Mouse (Mus musculus): Measurements from ENCODE around the gene Kpna1.
"Not testable (repeated sequence)": the region's sequence is repeated elsewhere in the genome, so short reads cannot be mapped to it uniquely, and the experiment has no call there.

Gene Kpna1

GRCm38 (mm10) chr16:35987930-35988329, 9.4 kb downstream of the Kpna1 start:
- no peak for DNase-seq (ENCODE audit: low read depth in 2 of 2, low spot score in 2 of 2)

DNA sequence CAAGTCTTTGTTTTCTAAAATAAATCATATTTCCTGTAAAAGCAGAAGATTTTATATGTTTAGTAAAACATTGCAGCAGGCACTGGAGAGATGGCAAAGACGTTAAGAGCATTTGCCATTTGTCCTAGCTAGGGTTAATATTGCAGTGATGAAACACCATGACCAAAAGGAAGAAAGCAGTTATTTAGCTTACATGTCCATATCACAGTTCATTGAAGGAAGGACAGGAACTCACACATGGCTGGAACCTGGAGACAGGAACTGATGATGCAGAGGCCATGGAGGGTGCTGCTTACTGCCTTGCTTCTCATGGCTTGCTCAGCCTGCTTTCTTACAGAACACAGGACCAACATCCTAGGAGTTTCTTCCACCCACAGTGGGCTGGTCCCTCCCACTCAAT, 13.8 kb downstream of the Kpna1 start:
- DNase-seq (ENCODE audit: low read depth in 2 of 2, low spot score in 2 of 2): no peak

GRCm38 (mm10) chr16:35993316-35993715, 14.8 kb downstream of the Kpna1 start:
- DNase-seq (ENCODE audit: low read depth in 2 of 2, low spot score in 2 of 2): no peak

DNA sequence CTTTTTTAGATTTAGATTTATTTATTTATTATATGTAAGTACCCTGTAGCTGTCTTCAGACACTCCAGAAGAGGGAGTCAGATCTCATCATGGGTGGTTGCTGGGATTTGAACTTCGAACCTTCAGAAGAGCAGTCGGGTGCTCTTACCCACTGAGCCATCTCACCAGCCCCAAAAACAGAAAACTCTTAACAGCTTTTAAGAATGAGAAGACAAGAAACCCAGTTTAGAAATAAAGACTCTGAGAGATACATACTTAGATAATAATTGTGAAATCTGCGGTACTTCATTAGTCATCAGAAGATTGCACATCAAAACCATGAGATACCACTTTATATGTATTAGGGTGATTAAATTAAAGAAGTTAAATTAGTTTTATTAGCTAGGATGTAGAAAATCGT, 20.3 kb downstream of the Kpna1 start:
- not testable (repeated sequence) for DNase-seq (ENCODE audit: low read depth in 2 of 2, low spot score in 2 of 2)

DNA sequence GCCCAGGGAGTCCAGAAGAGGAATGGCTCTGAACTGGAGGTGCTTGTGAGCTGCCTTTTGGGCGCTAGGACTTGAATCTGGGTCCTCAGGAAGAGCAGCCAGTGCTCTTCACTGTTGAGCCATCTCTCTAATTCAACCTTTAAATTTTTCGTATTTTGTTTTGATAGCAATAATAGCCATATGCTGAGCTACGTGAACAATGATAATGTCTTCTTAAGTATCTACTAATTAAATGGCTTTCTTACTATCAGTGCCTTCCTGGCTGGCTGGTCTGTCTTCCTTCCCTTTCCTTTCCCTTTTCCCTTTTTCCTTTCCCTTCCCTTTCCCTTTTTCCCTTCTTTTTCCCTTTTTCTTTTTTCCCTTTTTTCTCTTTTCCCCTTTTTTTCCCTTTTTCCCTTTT, 29.8 kb downstream of the Kpna1 start:
- no peak for DNase-seq (ENCODE audit: low read depth in 2 of 2, low spot score in 2 of 2)

DNA sequence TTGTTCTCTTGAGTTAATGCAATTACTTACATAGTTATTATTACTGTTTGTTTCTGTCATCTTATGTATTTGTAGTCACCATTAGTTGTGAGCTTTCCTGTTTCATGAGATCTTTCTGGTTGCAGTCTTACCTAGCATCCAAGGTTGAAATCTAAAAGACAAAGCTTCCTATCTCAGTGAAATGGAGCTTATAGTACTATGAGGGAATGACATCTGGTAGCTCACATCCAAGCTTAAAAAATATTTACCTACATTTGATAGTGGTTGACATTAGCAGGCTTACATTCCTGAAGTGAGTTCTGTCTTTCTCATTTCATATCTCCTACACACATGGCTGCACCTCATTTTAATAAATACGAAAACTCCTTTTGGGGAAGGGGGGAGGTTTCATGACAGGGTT, 37.8 kb downstream of the Kpna1 start:
- no peak for DNase-seq (ENCODE audit: low read depth in 2 of 2, low spot score in 2 of 2)

DNA sequence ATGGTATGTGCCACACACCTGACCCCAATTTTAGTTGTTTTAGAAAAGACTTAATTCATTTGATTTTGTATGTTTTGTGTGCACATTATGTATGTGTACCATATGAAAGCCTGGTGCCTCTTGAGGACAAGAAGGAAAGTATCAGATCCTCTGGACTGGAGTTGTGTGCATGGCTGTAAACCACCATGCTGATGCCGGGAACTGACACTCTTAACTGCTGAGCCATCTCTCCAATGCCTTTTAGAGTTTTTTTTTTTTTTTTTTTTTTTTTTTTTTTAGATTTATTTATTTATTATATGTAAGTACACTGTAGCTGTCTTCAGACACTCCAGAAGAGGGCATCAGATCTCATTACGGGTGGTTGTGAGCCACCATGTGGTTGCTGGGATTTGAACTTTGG, 49.6 kb downstream of the Kpna1 start:
- not testable (repeated sequence) for DNase-seq (ENCODE audit: low read depth in 2 of 2, low spot score in 2 of 2)

- peak; percentile 84 to 87 for DNase-seq (ENCODE audit: low read depth in 2 of 2, low spot score in 2 of 2)
These were observed 62.4 kb downstream of the Kpna1 start, which contains the start of gene Wdr5b for GRCm38 (mm10) chr16:36040640-36041624. Gene Wdr5b, plus strand, starts transcription at chr16:36041190.

DNA sequence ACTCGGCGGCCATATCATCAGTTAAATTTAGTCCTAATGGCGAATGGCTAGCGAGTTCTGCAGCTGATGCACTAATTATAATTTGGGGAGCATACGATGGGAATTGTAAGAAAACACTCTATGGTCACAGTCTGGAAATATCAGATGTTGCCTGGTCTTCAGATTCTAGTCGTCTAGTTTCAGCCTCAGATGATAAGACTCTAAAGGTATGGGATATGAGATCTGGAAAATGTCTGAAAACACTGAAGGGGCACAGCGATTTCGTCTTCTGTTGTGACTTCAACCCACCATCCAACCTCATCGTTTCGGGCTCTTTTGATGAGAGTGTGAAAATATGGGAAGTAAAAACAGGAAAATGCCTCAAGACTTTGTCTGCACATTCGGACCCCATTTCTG, 63.1 kb downstream of the Kpna1 start:
- DNase-seq (ENCODE audit: low read depth in 2 of 2, low spot score in 2 of 2): no peak

DNA sequence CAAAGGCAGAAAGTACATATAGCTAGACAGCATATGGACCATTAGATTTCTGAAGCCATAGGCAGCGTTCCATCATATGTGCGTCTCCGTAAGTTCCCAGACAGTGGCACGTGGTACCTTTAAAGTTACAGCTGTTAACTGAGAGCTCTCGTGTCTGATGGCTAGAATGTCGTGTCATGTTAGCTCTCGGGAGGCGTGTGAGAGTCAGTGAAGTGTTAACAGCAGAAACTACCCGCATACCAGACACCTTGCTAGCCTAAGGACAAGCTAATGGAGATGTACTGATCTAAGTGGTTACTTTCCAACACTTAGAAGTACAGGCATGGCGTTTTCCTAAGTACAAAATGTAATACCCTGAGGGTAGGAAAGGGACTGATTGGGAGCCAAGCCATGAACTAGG, 64.5 kb downstream of the Kpna1 start:
- no peak for DNase-seq (ENCODE audit: low read depth in 2 of 2, low spot score in 2 of 2)

GRCm38 (mm10) chr16:36043964-36044363, 65.4 kb downstream of the Kpna1 start:
- no peak for DNase-seq (ENCODE audit: low read depth in 2 of 2, low spot score in 2 of 2)

DNA sequence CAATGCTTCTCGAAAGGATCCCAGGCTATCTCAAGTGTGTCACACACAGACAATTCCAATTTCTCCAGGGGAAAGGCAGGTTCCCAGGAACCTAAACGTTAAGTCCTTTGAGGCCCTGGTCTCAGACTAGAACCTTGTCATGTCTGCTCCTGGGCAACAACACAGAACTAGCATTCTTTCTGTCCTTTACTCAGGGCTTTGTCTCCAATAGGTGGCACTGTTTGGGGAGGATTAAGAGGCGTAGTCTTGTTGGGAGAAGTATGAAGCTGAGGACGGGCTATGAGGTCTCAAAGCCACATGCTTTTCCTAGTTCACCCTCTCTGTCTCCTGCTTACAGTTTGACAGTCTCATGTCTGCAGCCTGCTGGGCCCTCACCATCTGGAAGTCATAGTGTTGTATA, 69.0 kb downstream of the Kpna1 start:
- DNase-seq (ENCODE audit: low read depth in 2 of 2, low spot score in 2 of 2): no peak

DNA sequence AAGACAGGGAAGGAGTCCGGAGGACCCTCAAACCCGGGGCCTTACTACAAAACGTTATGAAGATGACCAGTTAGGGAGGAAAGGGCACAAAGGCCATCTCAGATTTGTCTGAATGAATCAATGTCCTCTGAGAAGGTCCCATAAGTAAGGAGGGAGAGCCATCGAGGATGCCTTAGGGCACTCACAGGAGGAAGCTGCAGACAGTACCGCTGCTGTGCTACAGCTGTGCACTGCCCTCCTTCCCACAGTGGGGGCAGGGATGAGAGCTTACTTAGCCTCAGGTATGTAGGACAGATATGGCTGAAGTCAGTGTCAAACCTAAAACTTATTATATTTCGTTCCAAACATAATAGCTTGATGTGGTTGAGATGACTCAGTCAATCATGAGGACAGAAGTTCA, 72.9 kb downstream of the Kpna1 start:
- no peak for DNase-seq (ENCODE audit: low read depth in 2 of 2, low spot score in 2 of 2)

GRCm38 (mm10) chr16:36053524-36054275, 75.2 kb downstream of the Kpna1 start:
- no peak for DNase-seq (ENCODE audit: low read depth in 2 of 2, low spot score in 2 of 2)

GRCm38 (mm10) chr16:36054920-36055319, 76.4 kb downstream of the Kpna1 start:
- no peak for DNase-seq (ENCODE audit: low read depth in 2 of 2, low spot score in 2 of 2)

DNA sequence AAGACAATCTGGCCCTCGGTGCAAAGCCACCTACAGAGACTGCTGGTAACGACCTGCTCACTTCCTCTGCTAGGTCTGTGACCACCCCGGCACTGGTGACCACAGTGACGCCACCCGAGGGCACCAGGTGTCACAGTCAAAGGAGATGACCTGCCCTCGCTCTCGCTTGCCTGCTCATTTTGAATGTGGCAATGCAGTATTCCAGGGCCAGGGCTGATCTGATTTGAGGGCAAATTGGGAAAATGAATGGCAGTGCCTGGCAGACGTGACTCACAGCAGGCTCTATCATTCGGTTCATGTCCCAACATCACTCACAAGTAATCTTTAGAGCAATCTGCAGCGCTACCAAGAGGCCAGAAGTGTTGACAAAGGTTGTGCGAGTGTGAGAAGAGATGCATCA, 77.9 kb downstream of the Kpna1 start:
- no peak for DNase-seq (ENCODE audit: low read depth in 2 of 2, low spot score in 2 of 2)

DNA sequence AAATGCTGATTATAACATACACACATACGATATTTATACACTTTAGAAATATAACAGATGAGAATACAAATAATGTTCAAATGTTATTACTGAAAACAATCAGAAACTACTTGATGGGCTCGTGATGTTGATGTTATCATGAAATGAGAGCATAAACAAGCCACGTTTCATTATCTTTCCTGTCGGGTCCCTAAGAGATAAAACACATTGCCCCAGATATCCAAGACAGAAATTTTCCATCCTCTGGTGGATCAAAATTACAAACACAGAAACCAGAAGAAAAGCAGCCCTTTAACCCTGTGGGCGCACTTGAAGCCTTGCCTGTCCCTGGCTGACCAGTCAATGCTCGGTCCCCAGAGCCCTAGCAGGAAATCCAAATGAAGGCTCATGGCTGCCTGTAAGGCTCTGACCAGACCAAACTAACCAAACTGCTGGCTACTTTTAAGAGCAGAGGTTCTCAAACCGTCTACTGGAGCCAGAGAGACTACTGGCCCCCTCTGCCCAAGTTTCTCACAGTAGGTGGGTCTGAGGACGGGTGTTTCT, 79.5 kb downstream of the Kpna1 start:
- DNase-seq (ENCODE audit: low read depth in 2 of 2, low spot score in 2 of 2): no peak

DNA sequence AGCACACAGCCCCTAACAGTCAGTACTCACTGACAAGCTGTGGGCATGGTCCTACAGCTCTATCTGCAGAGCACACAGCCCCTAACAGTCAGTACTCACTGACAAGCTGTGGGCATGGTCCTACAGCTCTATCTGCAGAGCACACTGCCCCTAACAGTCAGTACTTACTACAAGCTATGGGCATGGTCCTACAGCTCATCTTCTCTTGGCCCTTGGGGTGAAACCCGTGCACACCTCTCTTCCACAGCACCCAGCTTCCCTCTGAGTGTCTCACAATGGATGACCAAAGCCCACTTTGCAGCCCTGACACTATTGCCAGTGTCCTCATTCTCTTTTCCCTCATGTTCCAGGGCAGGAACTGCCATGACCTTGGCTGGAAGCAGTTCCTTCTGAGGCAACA, 84.0 kb downstream of the Kpna1 start:
- DNase-seq (ENCODE audit: low read depth in 2 of 2, low spot score in 2 of 2): not testable (repeated sequence)

DNA sequence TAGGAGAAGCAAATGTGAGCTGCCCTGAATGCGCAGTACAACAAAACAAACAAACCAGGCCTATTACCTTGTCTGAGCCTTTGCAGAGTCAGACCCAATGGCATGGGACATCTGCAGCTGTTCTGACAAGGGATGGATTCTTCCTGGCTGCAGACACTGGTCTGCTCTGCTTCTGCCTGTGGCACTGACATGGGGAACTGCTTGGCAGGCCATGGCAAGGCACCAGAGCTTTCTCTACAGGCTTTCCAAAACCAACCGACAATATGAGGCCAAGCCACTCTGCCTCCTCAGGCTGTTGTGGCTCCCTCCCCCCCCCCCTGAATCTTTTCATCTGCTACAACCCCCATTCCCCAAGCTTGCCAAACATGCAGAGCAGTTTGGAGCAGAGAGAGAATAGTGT, 84.8 kb downstream of the Kpna1 start:
- no peak for DNase-seq (ENCODE audit: low read depth in 2 of 2, low spot score in 2 of 2)

DNA sequence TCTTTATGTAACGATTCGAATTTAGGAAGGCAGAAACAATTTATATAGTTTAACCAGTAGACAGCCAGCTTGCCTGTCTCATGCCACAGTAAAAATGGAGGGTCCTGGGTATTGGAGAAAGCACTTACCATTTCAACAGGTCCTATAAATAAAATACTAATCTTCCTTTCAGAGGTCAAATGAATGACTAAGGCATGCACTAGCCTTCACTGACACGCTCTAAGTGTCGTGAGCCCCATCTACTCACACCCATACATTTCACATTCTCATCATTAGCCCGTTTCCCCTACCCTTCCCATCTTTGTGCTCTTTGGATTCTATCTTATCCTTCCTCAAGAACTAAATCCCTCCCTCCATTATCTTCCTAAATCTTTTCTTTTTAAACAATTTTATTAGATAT, 86.4 kb downstream of the Kpna1 start:
- no peak for DNase-seq (ENCODE audit: low read depth in 2 of 2, low spot score in 2 of 2)

DNA sequence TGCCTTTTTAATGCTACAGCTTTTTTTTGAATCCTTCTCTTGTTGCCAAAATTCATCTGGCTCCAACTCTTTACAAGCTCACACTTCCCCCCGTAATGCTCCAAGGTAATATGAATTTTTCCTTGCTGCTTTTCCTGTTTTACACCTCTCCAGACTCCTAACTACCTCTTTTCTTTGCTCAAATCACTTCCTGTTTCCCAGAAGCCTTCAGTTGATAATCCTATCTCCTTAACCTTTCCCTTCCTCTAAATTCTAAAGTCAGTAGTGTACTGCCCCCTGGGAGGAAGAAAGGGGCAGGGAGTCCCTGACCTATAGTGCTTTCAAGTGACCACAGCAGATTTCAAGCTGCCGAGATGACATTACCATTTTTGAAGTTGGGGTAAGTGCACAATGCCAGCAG, 89.1 kb downstream of the Kpna1 start:
- DNase-seq (ENCODE audit: low read depth in 2 of 2, low spot score in 2 of 2): no peak

DNA sequence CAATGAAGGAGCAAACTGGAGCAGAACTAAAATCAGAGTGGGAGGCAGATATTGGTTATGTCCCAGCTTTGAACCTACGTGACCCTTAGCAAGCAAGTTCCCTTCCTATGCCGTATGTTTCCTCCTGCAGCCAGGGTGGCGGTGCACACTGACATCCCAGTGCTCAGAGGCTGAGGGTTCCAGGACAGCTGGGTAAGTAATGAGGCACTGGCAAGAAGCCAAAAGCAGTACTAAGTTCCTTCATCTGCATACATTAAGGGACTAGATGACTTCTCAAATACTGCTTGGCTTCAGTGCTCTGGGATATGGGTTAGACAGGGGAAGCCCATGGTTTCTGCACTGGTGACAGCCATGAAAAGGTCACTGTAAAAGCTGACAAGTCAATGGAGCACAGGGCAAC, 89.8 kb downstream of the Kpna1 start:
- no peak for DNase-seq (ENCODE audit: low read depth in 2 of 2, low spot score in 2 of 2)
